Mouse (Mus musculus): ENCODE data around the gene Dmrt2. TPM values are rescaled to one million over a fixed set of nuclear protein-coding genes. Genes with fewer than 3 reads are reported as not detected.

The Dmrt2 gene
- 9.4 and 14.2 TPM in 2 replicates for polyA plus RNA-seq (2016; fragmentation: Nextera tagmentation; extraction: Ambion mirVana)

DNA sequence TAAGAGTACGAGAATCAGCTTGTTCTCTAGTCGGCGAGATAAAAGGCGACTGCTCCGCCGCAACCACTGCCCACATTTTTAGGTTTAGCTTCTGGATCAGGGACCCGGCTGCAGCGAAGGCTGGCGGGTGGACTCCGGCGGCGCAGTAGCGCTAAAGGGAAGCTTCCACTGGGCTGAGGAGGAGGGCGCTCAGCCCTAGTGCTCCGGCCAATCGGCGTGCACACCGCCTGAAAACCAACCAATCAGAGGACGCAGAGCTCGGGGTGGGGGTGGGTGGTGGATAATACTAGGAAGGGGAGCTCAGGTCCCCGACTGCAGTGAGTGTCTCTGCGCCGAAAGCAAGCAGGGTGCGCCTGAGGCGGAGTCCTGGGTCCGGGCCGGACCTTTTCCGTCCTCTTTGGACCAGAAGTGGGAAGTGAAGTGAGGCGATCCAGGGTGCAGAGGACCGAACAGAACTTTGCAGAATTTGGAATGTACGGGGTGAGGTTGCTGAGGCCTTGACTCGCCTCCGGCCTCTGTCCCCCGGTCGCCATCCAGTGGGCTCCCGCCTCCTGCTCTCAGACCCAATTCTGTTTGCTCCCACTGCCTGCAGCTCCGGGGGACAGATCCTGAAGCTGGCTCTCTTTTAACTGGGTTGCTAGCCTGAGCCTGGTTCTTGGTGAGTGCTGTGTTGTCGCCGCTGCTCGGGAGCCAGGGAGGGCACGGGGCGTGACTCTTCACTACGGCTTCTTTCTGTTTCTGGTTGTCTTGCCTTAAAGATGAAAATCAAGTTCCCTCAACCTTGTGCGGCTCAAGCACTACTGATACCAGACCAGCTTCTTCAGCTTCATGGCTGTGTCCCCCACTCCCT lies at the start of gene Dmrt2:
Dmrt2 (plus strand) TSS at position 311 of the 850 bp plus-strand sequence.
- Histone ChIP-seq H3K4me3 (peak within 1 kb of the TSS; percentile 45), H3K27me3 (peaks cover 84% of the 10 kb centered on the region), H3K4me1 (0 out of 2 replicates have a peak, but pooled peaks cover 10% of the 10 kb centered on the region), H3K27ac (no peak within 1 kb of the TSS), H3K36me3 (no peaks in the 10 kb centered on the region), H3K9me3 (no peaks in the 10 kb centered on the region), H3K4me2 (replicated peaks) (peak within 1 kb of the TSS; percentile 54), H3K9ac (peak within 1 kb of the TSS; percentile 50)
- ATAC-seq (ENCODE audit: insufficient number of reproducible peaks, insufficient read depth, low FRiP score, low TSS enrichment): peak; percentile 96
- under 1% methylated on average over 44 of the region's 44 CpGs for WGBS

DNA sequence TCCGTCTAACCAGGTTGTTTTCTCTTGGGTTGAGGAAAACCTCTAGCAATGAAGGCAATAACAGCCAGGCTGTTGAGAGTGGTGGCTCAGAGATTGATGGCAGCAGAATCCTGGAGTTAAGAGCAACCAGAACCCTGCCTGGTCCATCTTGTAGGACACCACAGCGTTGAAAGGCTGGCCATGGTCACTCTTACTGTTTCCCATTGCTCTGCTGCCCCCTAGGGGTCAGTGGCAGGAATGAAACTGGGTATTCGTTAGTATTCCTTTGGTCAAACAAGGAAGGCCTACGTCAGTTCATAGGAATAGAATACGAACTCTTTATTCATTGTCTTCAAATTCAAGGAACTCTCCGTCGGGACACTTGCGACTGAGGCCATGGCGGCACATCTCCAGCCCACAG lies 43.7 kb upstream of the Dmrt2 start:
- Histone ChIP-seq H3K36me3 (no peaks in the 10 kb centered on the region), H3K4me2 (replicated peaks) (no peak overlapping the region)
- no peak for ATAC-seq (ENCODE audit: insufficient number of reproducible peaks, insufficient read depth, low FRiP score, low TSS enrichment)

DNA sequence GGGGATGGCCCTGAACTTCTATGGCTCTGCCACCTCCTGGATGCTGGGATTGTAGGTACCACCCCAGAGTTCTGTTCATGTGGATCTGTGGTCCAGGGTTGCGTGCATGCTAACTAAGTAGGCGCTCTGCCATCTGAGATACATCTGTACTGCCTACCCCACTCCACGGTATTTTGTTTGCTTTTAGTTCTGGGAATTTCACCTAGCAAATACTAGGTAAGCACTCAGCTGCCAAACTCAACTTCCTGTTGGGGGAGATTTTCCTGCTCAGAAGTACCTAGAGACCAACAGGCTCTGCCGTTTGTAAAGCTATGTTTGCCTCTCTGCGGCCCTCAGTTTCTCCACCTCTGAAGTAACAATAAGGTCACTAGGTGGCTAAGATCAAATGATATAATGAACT lies 37.1 kb upstream of the Dmrt2 start:
- no peaks in the 10 kb centered on the region for H3K36me3 ChIP-seq
- no peak overlapping the region for H3K4me2 ChIP-seq (replicated peaks)
- no peak overlapping the region for H3K9ac ChIP-seq
- no peaks in the 10 kb centered on the region for H3K9me3 ChIP-seq
- no peak overlapping the region for H3K27ac ChIP-seq
- H3K4me3 ChIP-seq: no peak overlapping the region
- 77% methylated on average over 5 of the region's 5 CpGs for WGBS
- 0 out of 2 replicates have a peak, but pooled peaks cover 3% of the 10 kb centered on the region for H3K27me3 ChIP-seq
- no peaks in the 10 kb centered on the region; the same call in 1 of the 2 replicates for H3K4me1 ChIP-seq
- no peak for ATAC-seq (ENCODE audit: insufficient number of reproducible peaks, insufficient read depth, low FRiP score, low TSS enrichment)

More for the DNA sequence above, 43.7 kb upstream of the Dmrt2 start:
- Histone ChIP-seq H3K9ac (no peak overlapping the region), H3K4me1 (no peaks in the 10 kb centered on the region), H3K27me3 (peaks cover 56% of the 10 kb centered on the region), H3K9me3 (no peaks in the 10 kb centered on the region), H3K27ac (no peak overlapping the region), H3K4me3 (no peak overlapping the region)
- 12% methylated on average over 9 of the region's 9 CpGs for WGBS

DNA sequence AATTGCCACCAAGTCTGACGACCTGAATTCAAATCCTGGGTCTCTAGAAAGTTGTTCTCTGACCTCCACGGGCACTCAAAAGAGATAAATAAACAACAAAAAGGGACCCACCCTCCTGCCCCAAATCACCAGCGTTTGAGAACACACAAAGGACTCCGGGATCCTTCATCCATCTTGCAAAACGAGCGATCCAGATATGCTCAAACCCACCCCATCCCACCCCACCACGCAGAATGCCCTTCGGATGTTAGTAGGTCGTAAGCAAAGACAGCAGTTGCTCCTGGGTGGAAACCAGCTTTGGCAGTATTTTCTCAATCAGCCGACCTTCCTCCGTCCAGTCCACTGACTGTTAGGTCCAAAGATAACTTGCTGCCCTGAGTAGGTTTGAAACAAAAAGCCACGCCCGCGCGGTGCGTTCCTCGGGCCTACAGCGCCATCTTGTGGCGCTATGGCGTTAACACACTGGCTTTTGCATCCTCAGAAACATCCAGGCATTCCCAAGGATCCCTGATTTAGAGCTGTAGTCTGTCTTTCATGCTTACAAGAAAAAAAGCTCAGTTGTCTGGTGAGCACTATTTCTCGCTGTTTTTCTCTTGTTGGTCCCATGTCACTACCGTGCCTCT lies 36.5 kb upstream of the Dmrt2 start:
- peak; percentile 26; the same call in 1 of the 2 replicates for ATAC-seq (ENCODE audit: insufficient number of reproducible peaks, insufficient read depth, low FRiP score, low TSS enrichment)

DNA sequence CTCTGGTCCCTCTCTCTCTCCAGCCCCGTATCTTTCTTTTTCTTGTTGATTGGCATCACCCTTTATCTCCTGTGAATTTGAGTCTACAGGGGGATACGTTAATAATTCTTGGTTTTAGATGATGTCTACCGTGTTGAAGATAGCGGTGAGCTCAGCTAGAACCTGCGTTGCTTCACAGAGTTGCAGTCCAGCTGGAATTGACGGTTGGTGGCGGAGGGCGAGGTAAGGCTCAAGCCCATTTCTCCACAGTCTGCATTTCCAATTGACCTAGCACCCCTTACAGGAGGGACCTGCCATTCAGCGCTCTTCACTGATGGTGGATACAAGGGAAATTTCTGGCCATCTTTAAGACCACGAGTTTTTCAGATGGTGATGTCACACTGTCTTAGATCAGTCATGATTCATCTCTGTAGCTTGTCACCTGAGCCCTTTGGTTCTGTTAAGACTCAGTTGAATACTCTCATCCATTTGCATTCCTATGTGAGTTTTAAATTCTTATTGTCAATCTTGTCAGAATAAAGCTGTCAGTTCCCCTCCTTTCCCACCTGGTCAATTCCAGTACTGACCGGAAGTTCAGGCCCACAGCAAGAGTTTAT lies 33.3 kb upstream of the Dmrt2 start:
- no peaks in the 10 kb centered on the region; the same call in 1 of the 2 replicates for H3K4me1 ChIP-seq
- no peak overlapping the region for H3K27ac ChIP-seq
- H3K4me2 ChIP-seq (replicated peaks): no peak overlapping the region
- no peaks in the 10 kb centered on the region for H3K9me3 ChIP-seq
- no peaks in the 10 kb centered on the region for H3K36me3 ChIP-seq
- no peak overlapping the region for H3K4me3 ChIP-seq
- 75% methylated on average over 11 of the region's 11 CpGs for WGBS
- 0 out of 2 replicates have a peak, but pooled peaks cover 3% of the 10 kb centered on the region for H3K27me3 ChIP-seq
- no peak for ATAC-seq (ENCODE audit: insufficient number of reproducible peaks, insufficient read depth, low FRiP score, low TSS enrichment)
- no peak overlapping the region for H3K9ac ChIP-seq

More for the DNA sequence above, 36.5 kb upstream of the Dmrt2 start:
- Histone ChIP-seq H3K4me1 (no peaks in the 10 kb centered on the region; the same call in 1 of the 2 replicates), H3K36me3 (no peaks in the 10 kb centered on the region), H3K27me3 (0 out of 2 replicates have a peak, but pooled peaks cover 3% of the 10 kb centered on the region), H3K4me3 (peak overlapping the region; percentile 32), H3K4me2 (replicated peaks) (peak overlapping the region; percentile 46), H3K9ac (peak overlapping the region; percentile 40), H3K27ac (no peak overlapping the region), H3K9me3 (no peaks in the 10 kb centered on the region)
- WGBS: 13% methylated on average over 22 of the region's 22 CpGs

DNA sequence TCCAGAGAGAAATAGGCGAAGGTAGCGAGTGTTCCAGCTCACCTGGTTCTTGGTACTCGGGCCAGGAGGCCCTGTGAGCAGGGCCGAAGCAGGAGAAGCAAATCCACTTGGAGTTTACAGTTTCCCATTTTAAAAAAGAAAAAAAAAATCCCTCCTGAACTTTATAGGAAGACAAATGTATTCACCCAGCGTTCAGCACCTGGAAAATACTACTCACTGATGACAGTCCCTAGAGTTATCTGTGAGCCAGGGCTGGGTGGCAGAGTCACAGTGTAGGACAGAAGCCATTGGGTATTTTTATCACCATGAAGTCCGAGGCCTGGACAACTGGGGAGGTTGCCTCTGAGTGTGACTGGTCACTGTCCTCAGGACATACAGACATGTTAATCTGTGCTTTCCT lies 30.4 kb upstream of the Dmrt2 start:
- no peak for ATAC-seq (ENCODE audit: insufficient number of reproducible peaks, insufficient read depth, low FRiP score, low TSS enrichment)
- Histone ChIP-seq H3K36me3 (no peaks in the 10 kb centered on the region), H3K9ac (no peak overlapping the region), H3K27me3 (0 out of 2 replicates have a peak, but pooled peaks cover 3% of the 10 kb centered on the region), H3K27ac (no peak overlapping the region), H3K4me1 (no peaks in the 10 kb centered on the region), H3K4me2 (replicated peaks) (no peak overlapping the region), H3K9me3 (no peaks in the 10 kb centered on the region), H3K4me3 (no peak overlapping the region)
- WGBS: 87% methylated on average over 6 of the region's 6 CpGs

DNA sequence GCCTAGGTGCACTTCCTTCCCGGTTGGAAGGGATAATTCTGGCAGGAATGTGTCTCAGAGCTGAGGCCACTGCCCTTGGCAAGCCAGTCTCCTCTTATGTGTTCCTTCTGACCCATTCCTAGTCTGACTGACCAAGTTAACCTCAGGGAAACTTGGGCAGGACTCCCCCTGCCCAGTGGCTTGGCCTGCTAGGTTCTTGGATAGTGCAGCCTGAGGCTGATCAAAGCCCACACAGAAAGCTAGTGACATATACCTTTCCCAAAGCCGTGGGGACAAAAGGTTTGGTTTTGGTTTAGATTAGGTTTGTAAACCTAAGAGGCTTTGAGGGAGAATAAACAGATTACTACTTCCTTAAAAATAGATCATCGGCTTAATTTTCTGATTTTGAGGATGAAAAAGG lies 25.1 kb upstream of the Dmrt2 start:
- Histone ChIP-seq H3K9me3 (no peaks in the 10 kb centered on the region), H3K4me3 (no peak overlapping the region), H3K4me2 (replicated peaks) (no peak overlapping the region), H3K27me3 (no peaks in the 10 kb centered on the region), H3K4me1 (no peaks in the 10 kb centered on the region), H3K9ac (no peak overlapping the region), H3K27ac (no peak overlapping the region), H3K36me3 (no peaks in the 10 kb centered on the region)
- ATAC-seq (ENCODE audit: insufficient number of reproducible peaks, insufficient read depth, low FRiP score, low TSS enrichment): no peak
- 52% methylated on average over 3 of the region's 3 CpGs for WGBS

DNA sequence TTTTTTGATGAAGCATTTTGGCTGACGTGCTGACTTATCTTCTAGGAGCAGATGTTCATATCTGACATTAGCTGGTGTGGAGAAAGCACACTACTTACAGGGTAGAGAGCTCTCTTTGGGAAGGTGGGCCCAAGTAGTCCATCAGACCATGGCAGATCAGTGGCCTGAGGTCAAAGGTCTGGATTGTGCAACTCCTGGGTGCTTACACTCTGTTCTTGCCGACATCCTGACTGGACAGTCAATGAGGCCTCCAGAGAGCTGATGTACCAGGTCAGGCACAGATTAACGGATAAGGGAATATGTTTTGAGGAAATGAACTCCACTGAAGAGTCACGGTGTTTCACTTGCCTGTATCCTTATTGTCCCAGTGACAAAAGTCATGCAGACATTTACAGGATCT lies 23.5 kb upstream of the Dmrt2 start:
- ATAC-seq (ENCODE audit: insufficient number of reproducible peaks, insufficient read depth, low FRiP score, low TSS enrichment): no peak
- Histone ChIP-seq H3K9me3 (no peaks in the 10 kb centered on the region), H3K27me3 (no peaks in the 10 kb centered on the region), H3K4me2 (replicated peaks) (no peak overlapping the region), H3K4me1 (no peaks in the 10 kb centered on the region), H3K9ac (no peak overlapping the region), H3K27ac (no peak overlapping the region), H3K36me3 (no peaks in the 10 kb centered on the region), H3K4me3 (no peak overlapping the region)
- 70% methylated on average over 4 of the region's 4 CpGs for WGBS

DNA sequence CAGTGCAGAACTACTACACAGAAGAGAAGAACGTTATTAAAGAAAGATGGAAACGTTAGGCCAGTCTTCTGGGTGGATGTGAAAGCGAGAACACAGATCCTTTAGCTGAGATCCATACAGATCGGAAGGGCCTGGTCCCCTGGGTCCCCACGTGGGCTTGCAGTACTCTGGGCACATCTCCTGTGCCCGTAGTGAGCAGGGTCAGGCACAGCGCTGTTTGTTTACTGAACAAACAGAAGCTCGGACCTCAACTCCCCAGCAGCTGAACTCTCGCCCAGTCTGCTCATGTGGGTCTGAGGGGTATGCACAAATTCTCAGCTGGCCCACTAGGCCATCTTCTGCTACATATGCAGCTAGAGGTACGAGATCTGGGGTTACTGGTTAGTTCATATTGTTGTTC lies 21.7 kb upstream of the Dmrt2 start:
- peaks cover 6% of the 10 kb centered on the region for H3K4me1 ChIP-seq
- H3K4me3 ChIP-seq: no peak overlapping the region
- no peaks in the 10 kb centered on the region for H3K36me3 ChIP-seq
- H3K27ac ChIP-seq: no peak overlapping the region
- H3K9me3 ChIP-seq: no peaks in the 10 kb centered on the region
- 72% methylated on average over 10 of the region's 10 CpGs for WGBS
- no peak for ATAC-seq (ENCODE audit: insufficient number of reproducible peaks, insufficient read depth, low FRiP score, low TSS enrichment)
- no peaks in the 10 kb centered on the region for H3K27me3 ChIP-seq
- no peak overlapping the region for H3K9ac ChIP-seq
- H3K4me2 ChIP-seq (replicated peaks): no peak overlapping the region

DNA sequence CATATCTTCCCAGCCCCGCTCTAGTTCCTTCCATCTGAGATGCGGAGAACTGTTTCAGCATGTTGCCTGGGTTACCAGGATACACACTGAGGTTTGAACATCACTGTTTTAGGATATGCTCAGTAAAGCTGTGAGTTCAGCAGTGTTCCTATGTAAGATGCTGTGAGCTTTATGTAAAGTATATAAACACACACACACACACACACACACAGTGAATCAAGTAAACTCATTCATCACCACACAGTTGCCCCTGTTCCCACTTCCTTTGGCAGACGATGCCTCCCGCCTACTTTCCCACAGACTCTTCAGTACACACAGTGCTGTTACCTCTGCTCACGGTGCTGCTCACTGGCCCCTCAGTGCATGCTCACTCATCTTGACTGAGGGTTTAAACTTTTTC lies 19.7 kb upstream of the Dmrt2 start:
- peaks cover 6% of the 10 kb centered on the region for H3K4me1 ChIP-seq
- no peaks in the 10 kb centered on the region for H3K36me3 ChIP-seq
- no peak overlapping the region for H3K4me3 ChIP-seq
- no peaks in the 10 kb centered on the region for H3K27me3 ChIP-seq
- H3K9me3 ChIP-seq: no peaks in the 10 kb centered on the region
- H3K27ac ChIP-seq: no peak overlapping the region
- WGBS: 67% methylated on average over 5 of the region's 5 CpGs
- ATAC-seq (ENCODE audit: insufficient number of reproducible peaks, insufficient read depth, low FRiP score, low TSS enrichment): no peak
- H3K4me2 ChIP-seq (replicated peaks): no peak overlapping the region
- no peak overlapping the region for H3K9ac ChIP-seq

DNA sequence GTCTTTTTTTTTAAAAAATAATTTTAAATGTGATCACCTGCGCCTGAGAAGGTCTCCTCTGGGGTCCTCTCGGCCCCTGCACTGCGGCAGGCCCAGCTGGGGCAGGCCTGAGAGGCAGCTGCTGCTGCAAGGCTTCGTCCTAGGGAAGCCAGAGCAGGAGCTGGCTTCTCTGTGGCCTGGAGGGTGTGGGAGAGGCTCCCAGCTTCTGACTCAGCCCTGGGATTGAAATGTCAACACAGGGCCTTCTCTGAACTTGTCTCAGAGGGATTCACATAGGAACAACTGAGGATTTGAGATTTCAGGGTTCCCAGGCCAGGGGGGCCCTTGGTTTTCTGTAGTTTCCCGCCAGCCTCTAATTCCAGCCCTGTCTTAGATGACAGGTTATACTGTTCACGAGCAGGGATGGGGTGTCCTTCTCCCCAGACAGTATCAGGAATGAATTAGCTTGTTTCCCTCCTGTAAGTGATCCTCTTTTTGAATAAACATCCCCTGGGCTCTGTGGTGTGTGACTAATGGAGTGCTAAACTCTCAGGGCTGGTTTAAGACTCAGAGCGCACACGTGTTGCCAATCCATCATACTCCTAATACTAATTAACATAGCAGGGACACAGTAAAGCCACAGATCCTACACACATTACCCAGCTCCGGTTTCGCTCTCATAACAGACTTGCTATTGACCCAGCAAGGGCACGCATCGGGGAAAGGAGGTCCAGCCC lies 18.0 kb upstream of the Dmrt2 start:
- Histone ChIP-seq H3K4me3 (no peak overlapping the region), H3K27me3 (no peaks in the 10 kb centered on the region), H3K9me3 (no peaks in the 10 kb centered on the region), H3K4me2 (replicated peaks) (no peak overlapping the region), H3K36me3 (no peaks in the 10 kb centered on the region), H3K4me1 (peaks cover 6% of the 10 kb centered on the region), H3K9ac (no peak overlapping the region), H3K27ac (peak overlapping the region; percentile 41; the same call in 1 of the 2 replicates)
- ATAC-seq (ENCODE audit: insufficient number of reproducible peaks, insufficient read depth, low FRiP score, low TSS enrichment): peak; percentile 79
- 29% methylated on average over 12 of the region's 12 CpGs for WGBS

All from embryonic facial prominence, embryonic 12.5 days (tissue).